Mouse (Mus musculus): ENCODE data around the gene Zfp12.

Zfp12 gene

GRCm38 (mm10) chr5:143265409-143265808, 30.4 kb downstream of the Zfp12 start:
- no peak for DNase-seq (ENCODE audit: low spot score in 2 of 2)

- DNase-seq (ENCODE audit: low spot score in 2 of 2): no peak
These were observed 31.8 kb downstream of the Zfp12 start for GRCm38 (mm10) chr5:143266794-143267193.

- DNase-seq (ENCODE audit: low spot score in 2 of 2): no peak
These were observed 34.0 kb downstream of the Zfp12 start for GRCm38 (mm10) chr5:143268985-143269362.

- peak; percentile 51 to 61 for DNase-seq (ENCODE audit: low spot score in 2 of 2)
These were observed 34.6 kb downstream of the Zfp12 start, which contains the start of gene Zfp316 for GRCm38 (mm10) chr5:143269363-143270150. TSS of gene Zfp316 (minus strand) at chr5:143270022.

GRCm38 (mm10) chr5:143270151-143270519, 35.2 kb downstream of the Zfp12 start:
- no peak for DNase-seq (ENCODE audit: low spot score in 2 of 2)

- no peak for DNase-seq (ENCODE audit: low spot score in 2 of 2)
These were observed 36.7 kb downstream of the Zfp12 start for GRCm38 (mm10) chr5:143271642-143272041.

GRCm38 (mm10) chr5:143272108-143272507, 37.1 kb downstream of the Zfp12 start:
- no peak for DNase-seq (ENCODE audit: low spot score in 2 of 2)

GRCm38 (mm10) chr5:143272540-143273330, 37.8 kb downstream of the Zfp12 start:
- no peak for DNase-seq (ENCODE audit: low spot score in 2 of 2)

- no peak for DNase-seq (ENCODE audit: low spot score in 2 of 2)
These were observed 40.8 kb downstream of the Zfp12 start for GRCm38 (mm10) chr5:143275761-143276160.

GRCm38 (mm10) chr5:143279247-143279646, 44.3 kb downstream of the Zfp12 start:
- DNase-seq (ENCODE audit: low spot score in 2 of 2): no peak

GRCm38 (mm10) chr5:143284762-143285161, 49.8 kb downstream of the Zfp12 start:
- no peak for DNase-seq (ENCODE audit: low spot score in 2 of 2)

GRCm38 (mm10) chr5:143287774-143288328, 52.9 kb downstream of the Zfp12 start:
- DNase-seq (ENCODE audit: low spot score in 2 of 2): peak in 1 of 2 experiments; percentile 38

GRCm38 (mm10) chr5:143288378-143288911, 53.5 kb downstream of the Zfp12 start:
- no peak for DNase-seq (ENCODE audit: low spot score in 2 of 2)

- DNase-seq (ENCODE audit: low spot score in 2 of 2): no peak
These were observed 54.3 kb downstream of the Zfp12 start for GRCm38 (mm10) chr5:143289299-143289698.

GRCm38 (mm10) chr5:143292879-143293278, 57.9 kb downstream of the Zfp12 start:
- DNase-seq (ENCODE audit: low spot score in 2 of 2): no peak

GRCm38 (mm10) chr5:143293404-143293803, 58.4 kb downstream of the Zfp12 start, which contains the start of gene Zfp853:
TSS of gene Zfp853 (minus strand) at chr5:143293623.
- DNase-seq (ENCODE audit: low spot score in 2 of 2): no peak

GRCm38 (mm10) chr5:143294862-143295261, 59.9 kb downstream of the Zfp12 start:
- DNase-seq (ENCODE audit: low spot score in 2 of 2): no peak

- DNase-seq (ENCODE audit: low spot score in 2 of 2): no peak
These were observed 60.4 kb downstream of the Zfp12 start for GRCm38 (mm10) chr5:143295330-143295729.

- DNase-seq (ENCODE audit: low spot score in 2 of 2): no peak
These were observed 63.0 kb downstream of the Zfp12 start for GRCm38 (mm10) chr5:143297986-143298385.

GRCm38 (mm10) chr5:143298391-143298790, 63.4 kb downstream of the Zfp12 start:
- no peak for DNase-seq (ENCODE audit: low spot score in 2 of 2)

Data from urinary bladder, adult 18-20 months (tissue).